Mouse (Mus musculus) midbrain, embryonic 10.5 days (tissue): Measurements from ENCODE around the gene Rpl23. TPM values are rescaled to one million over a fixed set of nuclear protein-coding genes. Genes with fewer than 3 reads are reported as not detected.
A peak's percentile ranks its signal among the peaks of the same experiment; 100 is the strongest.

Experiments
- DNase-seq: peaks from one replicate; pipeline ENCODE4 v3.0.0-alpha.2; 2017; ENCODE audit warnings: low spot score
- H3K27ac ChIP-seq: fragments of 300-500 bp; sonication (generic); replicated peaks from 2 replicates; pipeline ENCODE4 v1.5.1; 2016; ENCODE audit warnings: mild to moderate bottlenecking
- H3K27me3 ChIP-seq: fragments of 300-500 bp; sonication (generic); 2 replicates; pipeline ENCODE4 v1.6.1; 2016; ENCODE audit warnings: low read depth, mild to moderate bottlenecking; ENCODE audit not compliant: poor library complexity, severe bottlenecking
- H3K36me3 ChIP-seq: fragments of 300-500 bp; sonication (generic); 2 replicates; pipeline ENCODE4 v1.6.1; 2016; ENCODE audit warnings: mild to moderate bottlenecking, moderate library complexity
- H3K4me1 ChIP-seq: fragments of 300-500 bp; sonication (generic); 2 replicates; pipeline ENCODE4 v1.6.1; 2016
- H3K4me3 ChIP-seq: fragments of 300-500 bp; sonication (generic); 2 replicates; pipeline ENCODE4 v1.5.1; 2016; ENCODE audit warnings: mild to moderate bottlenecking, moderate library complexity
- H3K9me3 ChIP-seq: fragments of 300-500 bp; sonication (generic); replicated peaks from 2 replicates; pipeline ENCODE4 v1.6.1; 2016; ENCODE audit warnings: mild to moderate bottlenecking
- WGBS: fragments of 180-500 bp; shearing (Covaris S2); methylation state at CpG from one replicate; pipeline ENCODE4 v1.1.7; 2016; 5-methylcytosine and 5-hydroxymethylcytosine counted together
- polyA plus RNA-seq: library from polyadenylated mRNA; unstranded; fragments of >200 nt; fragmentation: Nextera tagmentation; extraction: Ambion mirVana; gene quantifications from 2 replicates; pipeline ENCODE4 v1.2.1, GENCODE M21; 2016

Gene Rpl23
- polyA plus RNA-seq: 378 and 451 TPM in 2 replicates

DNA sequence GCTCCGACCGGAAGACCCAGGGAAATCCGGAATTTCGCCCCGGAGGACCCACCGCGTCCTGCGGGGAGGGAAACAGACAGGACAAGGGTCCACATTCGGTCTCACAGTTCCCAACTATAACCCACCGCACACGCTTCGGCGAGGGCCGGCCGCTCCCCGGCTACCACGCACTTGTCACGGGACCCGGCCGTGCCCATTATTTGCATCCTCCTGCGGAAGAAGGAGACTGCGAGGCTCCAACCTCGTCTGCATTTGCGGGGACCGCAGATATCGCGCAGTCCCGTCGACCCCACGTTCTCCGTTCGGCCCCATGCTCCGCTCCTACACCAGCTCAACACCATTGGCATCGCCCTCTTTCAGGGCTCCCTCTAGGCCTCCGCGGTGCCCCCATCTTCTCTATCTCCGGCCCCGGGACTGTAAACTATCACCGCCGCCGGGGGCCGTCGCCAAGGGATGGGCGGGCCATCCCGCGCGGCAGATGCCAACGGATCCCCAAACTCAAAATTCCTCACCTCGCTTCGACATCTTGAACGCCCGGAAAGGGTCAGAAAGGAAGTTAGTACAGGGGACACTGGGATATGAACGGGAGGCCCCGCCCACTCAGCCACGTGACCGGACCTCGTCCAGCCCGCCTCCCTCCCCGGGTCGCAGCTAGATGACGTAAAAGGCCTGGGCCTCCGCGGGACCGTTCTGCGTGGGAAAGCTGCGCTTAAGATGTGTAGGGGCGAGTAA, at the start of gene Rpl23:
TSS of gene Rpl23 (minus strand) at position 606 of the 732 bp plus-strand sequence.
- H3K4me3 ChIP-seq: peak within 1 kb of the TSS; percentile 99
- H3K9me3 ChIP-seq: no peaks in the 10 kb centered on the region
- H3K4me1 ChIP-seq: peaks cover 25% of the 10 kb centered on the region
- H3K27me3 ChIP-seq: no peaks in the 10 kb centered on the region
- WGBS: under 1% methylated on average over 67 of the region's 67 CpGs
- H3K27ac ChIP-seq: peak within 1 kb of the TSS; percentile 99
- peaks cover 45% of the 10 kb centered on the region for H3K36me3 ChIP-seq
- DNase-seq: peak; percentile 98

DNA sequence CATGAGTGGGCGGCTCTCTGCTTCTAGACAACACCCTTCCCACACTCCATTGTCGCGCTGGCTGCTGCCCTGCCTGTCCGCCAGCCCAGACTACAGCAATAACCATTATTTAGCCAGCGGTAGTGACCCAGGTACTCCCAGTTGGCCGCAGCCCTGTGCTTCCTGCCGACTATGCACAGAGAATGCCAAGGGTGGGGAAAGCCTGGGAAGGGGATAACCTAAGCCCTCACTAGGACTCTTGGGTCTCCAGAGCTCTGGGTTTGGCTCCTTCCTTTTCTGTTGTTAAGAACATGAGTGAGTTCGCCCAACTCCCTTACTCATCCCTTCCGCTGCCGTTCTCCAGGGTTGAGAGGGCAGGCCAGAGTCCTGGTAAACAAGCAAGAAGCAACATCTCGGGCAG, 49.8 kb upstream of the Rpl23 start:
- Histone ChIP-seq H3K4me1 (no peaks in the 10 kb centered on the region), H3K27me3 (no peaks in the 10 kb centered on the region), H3K36me3 (peaks cover 80% of the 10 kb centered on the region), H3K27ac (no peak overlapping the region), H3K4me3 (no peak overlapping the region), H3K9me3 (no peaks in the 10 kb centered on the region)
- WGBS: 89% methylated on average over 11 of the region's 11 CpGs
- no peak for DNase-seq

DNA sequence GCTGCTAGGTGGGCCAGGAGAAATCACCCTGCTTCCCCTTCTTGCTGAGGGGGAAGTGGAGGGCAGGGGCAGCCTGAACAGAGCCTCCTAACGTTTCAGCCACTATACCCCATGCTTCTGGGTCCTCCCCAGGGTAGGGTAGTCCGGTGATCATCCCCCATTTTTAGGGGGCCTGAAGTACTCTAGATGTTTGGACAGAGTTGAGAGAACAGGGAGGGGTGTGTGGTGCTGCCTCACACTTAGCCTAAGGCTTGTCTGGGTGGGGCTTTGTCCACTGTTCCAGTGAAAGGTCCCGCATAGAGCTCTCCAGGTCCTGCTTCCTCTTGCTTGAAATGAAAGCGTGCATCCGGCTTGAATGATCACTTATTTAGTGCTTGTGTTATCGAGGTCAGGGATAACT, 48.3 kb upstream of the Rpl23 start:
- peak; percentile 7 for DNase-seq
- WGBS: 87% methylated on average over 6 of the region's 6 CpGs
- H3K27me3 ChIP-seq: no peaks in the 10 kb centered on the region
- H3K9me3 ChIP-seq: no peaks in the 10 kb centered on the region
- H3K36me3 ChIP-seq: peaks cover 79% of the 10 kb centered on the region
- no peaks in the 10 kb centered on the region for H3K4me1 ChIP-seq
- 0 out of 2 replicates have a peak overlapping the region, but pooled peaks have one; percentile 23 for H3K27ac ChIP-seq
- no peak overlapping the region for H3K4me3 ChIP-seq

GRCm38 (mm10) chr11:97829913-97830476, 47.8 kb upstream of the Rpl23 start:
- H3K36me3 ChIP-seq: peaks cover 79% of the 10 kb centered on the region
- DNase-seq: peak; percentile 11
- H3K27ac ChIP-seq: 0 out of 2 replicates have a peak overlapping the region, but pooled peaks have one; percentile 23
- WGBS: 88% methylated on average over 12 of the region's 12 CpGs
- H3K9me3 ChIP-seq: no peaks in the 10 kb centered on the region
- no peaks in the 10 kb centered on the region for H3K27me3 ChIP-seq
- H3K4me1 ChIP-seq: no peaks in the 10 kb centered on the region
- H3K4me3 ChIP-seq: no peak overlapping the region

GRCm38 (mm10) chr11:97829365-97829764, 47.1 kb upstream of the Rpl23 start:
- WGBS: 92% methylated on average over 7 of the region's 7 CpGs
- H3K4me1 ChIP-seq: no peaks in the 10 kb centered on the region
- DNase-seq: no peak
- peaks cover 78% of the 10 kb centered on the region for H3K36me3 ChIP-seq
- no peak overlapping the region for H3K27ac ChIP-seq
- no peaks in the 10 kb centered on the region for H3K27me3 ChIP-seq
- H3K9me3 ChIP-seq: no peaks in the 10 kb centered on the region
- H3K4me3 ChIP-seq: no peak overlapping the region

GRCm38 (mm10) chr11:97827654-97828053, 45.4 kb upstream of the Rpl23 start:
- DNase-seq: no peak
- 90% methylated on average over 6 of the region's 6 CpGs for WGBS
- H3K36me3 ChIP-seq: peaks cover 77% of the 10 kb centered on the region
- no peak overlapping the region for H3K27ac ChIP-seq
- no peak overlapping the region for H3K4me3 ChIP-seq
- no peaks in the 10 kb centered on the region for H3K27me3 ChIP-seq
- H3K4me1 ChIP-seq: peaks cover 7% of the 10 kb centered on the region
- no peaks in the 10 kb centered on the region for H3K9me3 ChIP-seq

DNA sequence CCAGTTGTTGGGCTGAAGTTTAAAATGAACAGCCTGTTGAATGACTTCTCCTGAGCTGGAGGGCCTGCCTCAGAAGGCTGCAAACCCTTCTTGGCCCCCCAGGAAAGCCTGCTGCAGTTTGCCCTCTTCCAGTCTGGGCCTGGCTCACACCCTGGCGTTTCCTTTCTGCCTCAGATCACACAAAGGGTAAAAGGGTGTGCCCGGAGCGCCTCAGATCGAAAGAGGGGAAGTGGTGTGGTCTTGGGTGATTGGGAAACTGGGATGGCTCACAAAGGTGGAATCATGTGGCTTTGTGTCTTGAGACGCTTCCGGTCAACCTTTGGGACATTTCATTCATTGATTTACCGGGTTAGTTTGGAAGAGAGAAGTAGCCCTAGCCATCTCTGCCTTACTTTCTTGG, 44.2 kb upstream of the Rpl23 start:
- Histone ChIP-seq H3K27me3 (no peaks in the 10 kb centered on the region), H3K9me3 (no peaks in the 10 kb centered on the region), H3K36me3 (peaks cover 71% of the 10 kb centered on the region), H3K27ac (no peak overlapping the region), H3K4me1 (peaks cover 11% of the 10 kb centered on the region), H3K4me3 (no peak overlapping the region)
- 79% methylated on average over 7 of the region's 7 CpGs for WGBS
- DNase-seq: no peak

- Histone ChIP-seq H3K4me3 (no peak overlapping the region), H3K36me3 (peaks cover 76% of the 10 kb centered on the region), H3K9me3 (no peaks in the 10 kb centered on the region), H3K4me1 (peaks cover 16% of the 10 kb centered on the region), H3K27ac (no peak overlapping the region), H3K27me3 (no peaks in the 10 kb centered on the region)
- DNase-seq: no peak
- WGBS: 87% methylated on average over 9 of the region's 9 CpGs
These were observed 43.7 kb upstream of the Rpl23 start for GRCm38 (mm10) chr11:97825971-97826370.

DNA sequence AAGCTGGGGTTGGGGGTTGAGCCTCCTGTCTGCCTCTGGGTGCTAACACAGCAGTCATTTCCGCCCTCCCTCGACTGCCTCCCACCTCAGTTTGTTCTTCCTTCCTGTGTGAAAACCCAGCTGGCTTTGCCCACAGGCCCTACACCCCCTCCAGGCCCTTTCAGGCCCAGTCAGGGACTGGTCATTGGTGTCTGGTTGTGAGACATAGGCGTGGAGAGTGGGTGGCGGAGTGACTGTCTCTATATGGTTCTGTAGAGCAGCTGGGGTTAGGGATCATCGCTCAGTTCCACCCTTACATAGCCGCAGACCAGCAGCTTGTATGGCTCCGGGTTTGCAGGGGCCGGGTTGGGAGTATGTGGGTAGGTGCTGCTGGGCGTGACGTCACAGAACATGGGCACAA, 43.1 kb upstream of the Rpl23 start:
- H3K36me3 ChIP-seq: peaks cover 77% of the 10 kb centered on the region
- WGBS: 86% methylated on average over 10 of the region's 10 CpGs

DNA sequence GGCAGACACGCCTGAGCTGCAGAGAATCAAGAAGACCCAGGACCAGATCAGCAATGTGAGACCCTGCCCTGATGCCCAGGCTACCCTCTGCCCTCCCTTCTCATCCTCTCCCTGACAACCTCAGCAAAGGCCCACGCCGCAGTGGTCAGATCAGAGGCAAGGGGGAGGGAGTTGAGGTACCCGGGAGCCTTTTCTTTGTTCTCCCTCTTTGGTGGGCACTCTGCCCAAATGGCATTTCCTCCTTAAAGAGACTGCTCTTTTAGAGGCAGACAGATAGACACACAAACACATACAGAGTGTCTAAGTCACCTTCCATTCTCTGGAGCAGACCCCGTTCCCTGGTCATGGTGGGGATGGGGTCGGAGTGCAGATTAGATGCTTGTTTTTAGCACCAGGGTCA, 42.7 kb upstream of the Rpl23 start:
- peaks cover 24% of the 10 kb centered on the region for H3K4me1 ChIP-seq
- no peaks in the 10 kb centered on the region for H3K9me3 ChIP-seq
- H3K36me3 ChIP-seq: peaks cover 74% of the 10 kb centered on the region
- no peak for DNase-seq
- 91% methylated on average over 6 of the region's 6 CpGs for WGBS
- H3K4me3 ChIP-seq: no peak overlapping the region
- 0 out of 2 replicates have a peak overlapping the region, but pooled peaks have one; percentile 25 for H3K27ac ChIP-seq
- no peaks in the 10 kb centered on the region for H3K27me3 ChIP-seq

More for the DNA sequence above, 43.1 kb upstream of the Rpl23 start:
- Histone ChIP-seq H3K9me3 (no peaks in the 10 kb centered on the region), H3K27me3 (no peaks in the 10 kb centered on the region), H3K4me1 (peaks cover 22% of the 10 kb centered on the region), H3K4me3 (no peak overlapping the region), H3K27ac (no peak overlapping the region)
- DNase-seq: no peak

GRCm38 (mm10) chr11:97824168-97824567, 41.9 kb upstream of the Rpl23 start:
- Histone ChIP-seq H3K27me3 (no peaks in the 10 kb centered on the region), H3K4me3 (no peak overlapping the region), H3K4me1 (peaks cover 32% of the 10 kb centered on the region), H3K27ac (no peak overlapping the region), H3K36me3 (peaks cover 70% of the 10 kb centered on the region), H3K9me3 (no peaks in the 10 kb centered on the region)
- no peak for DNase-seq
- 97% methylated on average over 11 of the region's 11 CpGs for WGBS

- Histone ChIP-seq H3K27ac (peak overlapping the region; percentile 56), H3K36me3 (peaks cover 65% of the 10 kb centered on the region)
- 78% methylated on average over 20 of the region's 20 CpGs for WGBS
These were observed 40.8 kb upstream of the Rpl23 start for GRCm38 (mm10) chr11:97822840-97823603.

More at GRCm38 (mm10) chr11:97822840-97823603, 40.8 kb upstream of the Rpl23 start:
- H3K9me3 ChIP-seq: no peaks in the 10 kb centered on the region
- H3K4me3 ChIP-seq: no peak overlapping the region
- peaks cover 43% of the 10 kb centered on the region for H3K4me1 ChIP-seq
- H3K27me3 ChIP-seq: no peaks in the 10 kb centered on the region
- no peak for DNase-seq
